Mouse (Mus musculus) layer of hippocampus, postnatal 10 days (tissue): ENCODE measurements around the gene Ranbp3l. TPM values are rescaled to one million over a fixed set of nuclear protein-coding genes. Genes with fewer than 3 reads are reported as not detected.

ENCODE experiments used
- DNase-seq, 2 experiments: peaks; one replicate each; pipeline ENCODE4 v3.0.0; 2021; ENCODE audit warnings: low spot score in 2 of 2
- total RNA-seq, 2 experiments: library from RNA; stranded (reverse); gene quantifications; 2 replicates each; pipeline ENCODE4 v1.2.3; 2021

Ranbp3l gene
- total RNA-seq, 2 experiments from 2014 or later = 6.4 to 8.0 TPM

GRCm38 (mm10) chr15:9070912-9071555 lies 103.3 kb downstream of the Ranbp3l start, which contains the start of gene Nadk2:
Nadk2 (plus strand) TSS chr15:9071260.
- DNase-seq = peak; percentile 98

DNA sequence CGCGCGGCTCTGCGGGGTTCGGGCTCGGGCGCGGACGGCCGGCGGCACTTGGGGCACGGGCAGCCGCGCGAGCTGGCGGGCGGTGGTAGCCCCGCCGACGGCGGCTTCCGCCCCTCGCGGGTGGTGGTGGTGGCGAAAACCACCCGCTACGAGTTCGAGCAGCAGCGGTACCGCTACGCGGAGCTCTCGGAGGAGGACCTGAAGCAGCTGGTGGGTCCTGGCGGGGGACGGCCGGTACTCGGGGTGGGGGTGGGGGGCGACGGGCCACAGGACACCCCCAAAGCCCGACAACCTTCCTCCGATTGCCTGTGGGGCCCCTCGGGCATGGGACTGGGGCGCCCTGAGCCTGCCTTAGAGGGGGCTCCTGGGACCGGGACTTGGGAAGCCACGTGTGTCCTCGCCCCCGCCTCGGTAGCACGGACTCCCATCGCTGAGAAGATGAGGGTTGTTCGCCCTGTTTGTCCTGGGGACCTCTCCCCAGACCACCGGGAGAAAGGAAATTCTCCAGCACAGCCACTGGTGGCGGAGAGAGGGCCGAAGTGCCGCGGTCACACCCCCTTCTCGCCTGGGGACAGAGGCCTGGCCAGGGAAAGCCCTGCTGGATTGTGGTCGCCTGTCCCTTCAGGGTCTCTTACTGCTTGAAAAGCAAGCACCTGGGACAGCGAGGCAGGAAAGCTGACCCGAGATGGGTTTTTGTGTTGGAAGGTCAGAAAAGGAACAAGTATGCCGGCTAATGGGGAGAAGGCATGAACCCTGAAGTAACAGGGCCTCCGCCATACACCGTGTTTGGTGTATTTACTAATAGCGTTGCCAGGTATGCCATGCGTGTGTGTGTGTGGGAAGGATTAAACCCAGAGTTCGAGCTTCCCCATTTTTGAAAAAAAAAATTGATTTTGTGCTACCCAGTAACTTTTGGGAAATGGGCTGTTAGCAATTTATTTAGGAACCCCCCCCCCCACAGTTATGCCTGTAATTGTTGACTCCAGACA lies 104.1 kb downstream of the Ranbp3l start:
- peak; percentile 50 to 62 for DNase-seq

DNA sequence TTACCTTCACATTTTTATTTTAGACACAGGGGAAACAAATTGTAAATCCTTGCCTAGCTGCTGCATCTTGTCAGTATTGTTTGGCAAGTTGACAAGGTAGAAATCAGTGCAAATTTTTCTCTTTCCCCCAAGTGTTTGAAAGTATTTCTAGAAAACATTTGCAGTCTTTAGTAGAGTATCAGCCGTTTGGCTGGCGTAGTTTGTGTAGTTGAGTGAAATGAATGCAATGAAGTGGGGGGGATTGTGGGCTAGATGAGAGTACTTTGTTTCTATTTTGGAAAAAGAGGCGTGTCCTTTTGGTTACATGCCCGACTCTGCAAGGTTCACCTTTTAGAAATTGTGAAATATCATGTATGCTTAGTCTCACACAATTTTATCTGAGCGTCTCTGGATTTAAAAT lies 104.9 kb downstream of the Ranbp3l start:
- no peak for DNase-seq

- no peak for DNase-seq
Observed at GRCm38 (mm10) chr15:9073067-9073608, 105.4 kb downstream of the Ranbp3l start.

GRCm38 (mm10) chr15:9073684-9074083 lies 105.9 kb downstream of the Ranbp3l start:
- no peak for DNase-seq

GRCm38 (mm10) chr15:9074139-9074538 lies 106.4 kb downstream of the Ranbp3l start:
- DNase-seq = no peak

- DNase-seq = no peak
Observed at GRCm38 (mm10) chr15:9074671-9075070, 106.9 kb downstream of the Ranbp3l start.

- DNase-seq = no peak
Observed at GRCm38 (mm10) chr15:9075608-9076200, 108.0 kb downstream of the Ranbp3l start.

- no peak for DNase-seq
Observed at GRCm38 (mm10) chr15:9078481-9079300, 110.9 kb downstream of the Ranbp3l start.

- DNase-seq = no peak
Observed at GRCm38 (mm10) chr15:9079626-9080025, 111.9 kb downstream of the Ranbp3l start.

DNA sequence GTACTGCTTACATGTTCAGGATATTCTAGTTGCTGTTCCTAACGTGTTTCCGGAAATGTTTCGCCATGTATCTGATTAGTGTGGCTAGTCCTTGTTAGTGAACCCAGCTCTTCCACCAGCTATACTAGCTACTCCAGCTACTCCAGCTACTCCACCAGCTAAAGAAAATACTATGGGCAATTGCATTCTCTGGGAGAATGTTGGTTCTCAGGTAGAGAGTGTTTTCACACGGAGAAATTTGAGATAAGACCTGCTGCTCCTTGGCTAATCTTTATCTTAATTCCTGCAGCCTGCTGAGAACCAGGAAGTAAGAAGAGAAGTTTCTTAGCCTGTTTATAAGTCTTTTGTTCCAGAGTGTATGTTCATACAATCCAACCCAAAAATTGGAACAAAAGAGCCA lies 112.5 kb downstream of the Ranbp3l start:
- no peak for DNase-seq

- DNase-seq = no peak
Observed at GRCm38 (mm10) chr15:9081294-9081693, 113.5 kb downstream of the Ranbp3l start.

- no peak for DNase-seq
Observed at GRCm38 (mm10) chr15:9082753-9083152, 115.0 kb downstream of the Ranbp3l start.

GRCm38 (mm10) chr15:9086813-9087212 lies 119.1 kb downstream of the Ranbp3l start:
- no peak for DNase-seq

- DNase-seq = no peak
Observed at GRCm38 (mm10) chr15:9087421-9087820, 119.7 kb downstream of the Ranbp3l start.

DNA sequence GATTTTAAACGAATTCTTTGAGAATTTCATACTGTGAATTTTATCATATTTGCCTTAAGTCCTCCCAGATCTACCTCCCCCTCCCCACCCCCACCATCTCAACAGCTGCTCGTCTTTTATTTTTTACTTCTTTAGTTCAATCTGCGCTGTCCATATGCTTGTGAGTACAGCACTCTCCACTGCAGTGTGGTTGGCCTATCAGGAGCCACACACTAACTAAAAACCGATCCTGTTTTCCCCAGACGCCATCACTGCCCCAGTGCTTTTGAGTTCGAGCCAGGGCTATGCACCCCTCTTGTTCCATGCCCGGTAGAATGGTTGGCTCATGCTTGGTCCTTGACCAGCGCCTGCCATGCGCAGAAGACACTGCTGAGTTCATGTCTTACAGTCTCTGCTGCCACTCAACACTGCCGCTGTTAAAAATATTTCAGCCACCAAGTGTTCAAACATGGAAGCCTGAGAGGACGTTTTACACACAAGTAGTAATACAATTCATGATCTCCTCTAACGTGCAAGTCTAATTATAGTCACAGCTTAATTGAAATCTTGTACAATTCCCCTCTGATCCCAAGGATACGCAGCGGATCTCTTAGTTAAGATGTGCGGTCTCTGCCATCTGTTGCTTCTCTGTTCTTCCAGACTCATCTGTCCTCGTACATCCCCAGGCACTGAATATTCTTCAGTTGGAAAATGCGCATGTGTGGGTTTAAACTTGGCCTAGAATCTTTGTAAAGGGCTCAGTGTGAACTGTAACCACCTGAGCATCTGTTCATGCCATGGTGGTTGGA lies 120.3 kb downstream of the Ranbp3l start:
- DNase-seq = no peak

DNA sequence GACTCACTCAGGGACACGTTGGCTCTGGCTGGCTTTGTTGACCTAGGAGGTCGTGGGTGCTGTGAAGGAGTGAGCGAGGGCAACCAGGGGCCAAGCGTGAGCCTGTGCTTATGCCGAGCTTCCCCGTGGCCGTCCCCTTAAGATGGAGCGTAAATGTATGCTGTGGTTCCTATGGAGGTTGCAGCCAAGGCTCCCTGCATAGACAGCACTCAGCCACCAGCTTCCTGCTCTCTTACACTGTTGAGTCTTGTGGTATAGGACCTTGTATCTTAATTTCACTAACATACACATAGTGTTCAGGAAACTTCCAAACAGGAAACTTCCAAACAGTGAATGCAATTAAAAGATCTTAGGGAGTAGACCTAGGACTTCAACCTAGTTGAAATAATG lies 120.9 kb downstream of the Ranbp3l start:
- no peak for DNase-seq

DNA sequence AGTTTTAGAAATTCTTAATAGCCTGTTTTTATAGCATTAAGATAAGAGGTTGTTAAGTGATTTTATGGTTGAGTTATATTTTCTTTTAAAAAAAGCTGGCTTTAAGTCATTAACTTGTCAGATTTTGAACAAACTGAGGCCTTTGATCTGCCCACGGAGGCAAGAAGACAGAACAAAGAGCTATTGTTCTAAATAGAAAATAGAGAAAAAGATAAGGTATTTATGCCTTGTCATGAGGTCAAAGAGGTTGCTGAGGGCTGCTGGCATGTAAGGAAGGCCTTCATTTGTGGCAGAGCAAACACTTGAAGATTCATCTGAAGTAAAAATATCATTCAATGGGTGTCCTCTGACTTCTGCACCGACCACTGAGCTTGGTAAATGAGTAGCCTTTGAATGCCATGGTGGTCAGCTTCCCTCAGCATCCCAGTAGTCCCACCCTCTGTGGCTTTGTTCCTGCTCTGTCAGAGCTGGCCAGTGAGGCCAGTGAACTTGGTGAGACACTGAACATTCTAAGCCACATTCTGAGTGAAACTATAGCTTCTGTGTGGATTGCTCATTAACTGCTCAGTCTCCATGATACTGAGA lies 121.5 kb downstream of the Ranbp3l start:
- no peak for DNase-seq

GRCm38 (mm10) chr15:9090662-9091061 lies 122.9 kb downstream of the Ranbp3l start:
- DNase-seq = no peak
